Mouse (Mus musculus) MEL (cell line): ENCODE measurements around the gene Pih1d2. TPM values are rescaled to one million over a fixed set of nuclear protein-coding genes. Genes with fewer than 3 reads are reported as not detected.

Source experiments
- DNase-seq: peaks from one replicate; pipeline ENCODE4 v3.0.0; 2011; ENCODE audit warnings: low read depth, low spot score
- H3K27ac ChIP-seq: 2 replicates; pipeline ENCODE4 v1.5.1; 2012; ENCODE audit warnings: low read depth, mild to moderate bottlenecking, control low read depth, low read length, moderate library complexity; ENCODE audit not compliant: control insufficient read depth
- H3K27me3 ChIP-seq, 2 experiments: fragments of 150-350 bp in 1 of 2; sonication (generic) in 1 of 2; 2 replicates each; pipeline ENCODE4 v1.6.1; 2012; ENCODE audit warnings: low read length in 2 of 2, mild to moderate bottlenecking in 2 of 2, improper control_type of control experiment in 1 of 2, moderate library complexity in 1 of 2; ENCODE audit not compliant: insufficient read depth in 2 of 2, control insufficient read depth in 1 of 2
- H3K36me3 ChIP-seq, 2 experiments: 2 replicates each; pipeline ENCODE4 v1.6.1; 2012 to 2014; ENCODE audit warnings: low read length in 2 of 2, improper control_type of control experiment in 1 of 2, inconsistent platforms in 1 of 2, mild to moderate bottlenecking in 1 of 2; ENCODE audit not compliant: insufficient read depth in 2 of 2, control insufficient read depth in 1 of 2
- H3K4me1 ChIP-seq, 2 experiments: fragments of 150-350 bp in 1 of 2; sonication (generic) in 1 of 2; 2 replicates each; pipeline ENCODE4 v1.6.1; 2012; ENCODE audit warnings: low read length in 2 of 2, improper control_type of control experiment in 1 of 2, mild to moderate bottlenecking in 1 of 2; ENCODE audit not compliant: insufficient read depth in 2 of 2, control insufficient read depth in 1 of 2
- H3K4me3 ChIP-seq, 2 experiments: fragments of 150-350 bp in 1 of 2; sonication (generic) in 1 of 2; 2 replicates each; pipeline ENCODE4 v1.5.1; 2012; ENCODE audit warnings: low read depth in 2 of 2, low read length in 2 of 2, mild to moderate bottlenecking in 2 of 2, moderate library complexity in 2 of 2, control low read depth in 1 of 2, improper control_type of control experiment in 1 of 2; ENCODE audit not compliant: control insufficient read depth in 1 of 2, insufficient read depth in 1 of 2
- H3K79me2 ChIP-seq: 2 replicates; pipeline ENCODE4 v1.6.1; 2012; ENCODE audit warnings: mild to moderate bottlenecking, low read length, moderate library complexity; ENCODE audit not compliant: control insufficient read depth, poor library complexity, insufficient read depth
- H3K9ac ChIP-seq: 2 replicates; pipeline ENCODE4 v1.6.1; 2012; ENCODE audit warnings: low read depth, mild to moderate bottlenecking, control low read depth, low read length, moderate library complexity; ENCODE audit not compliant: control insufficient read depth, poor library complexity, severe bottlenecking
- H3K9me3 ChIP-seq: fragments of 150-350 bp; sonication (generic); replicated peaks from 2 replicates; pipeline ENCODE4 v1.6.1; 2012; ENCODE audit warnings: mild to moderate bottlenecking, low read length, improper control_type of control experiment, moderate library complexity; ENCODE audit not compliant: insufficient read depth
- BHLHE40 ChIP-seq: IDR thresholded peaks from 2 replicates; pipeline ENCODE4 v1.6.1; 2012; ENCODE audit warnings: low read depth, mild to moderate bottlenecking, inconsistent platforms, low read length, improper control_type of control experiment, borderline replicate concordance
- CHD1 ChIP-seq: IDR thresholded peaks from 2 replicates; pipeline ENCODE4 v1.6.1; 2012; ENCODE audit warnings: low read depth, mild to moderate bottlenecking, inconsistent platforms, low read length, improper control_type of control experiment
- CHD2 ChIP-seq: IDR thresholded peaks from 2 replicates; pipeline ENCODE4 v1.6.1; 2011; ENCODE audit warnings: low read length, improper control_type of control experiment
- CTCF ChIP-seq, 3 experiments: IDR thresholded peaks in 2 of 3; conservative IDR thresholded peaks in 1 of 3; 2 replicates each; pipeline ENCODE4 v1.5.1; 2011 to 2012; ENCODE audit warnings: low read length in 3 of 3, low read depth in 2 of 3, mild to moderate bottlenecking in 2 of 3, improper control_type of control experiment in 1 of 3, inconsistent platforms in 1 of 3, mixed read lengths in 1 of 3, moderate library complexity in 1 of 3; ENCODE audit not compliant: control insufficient read depth in 1 of 3, insufficient read depth in 1 of 3, poor library complexity in 1 of 3, severe bottlenecking in 1 of 3
- E2F4 ChIP-seq: IDR thresholded peaks from 2 replicates; pipeline ENCODE4 v1.6.1; 2011; ENCODE audit warnings: low read depth, low read length, improper control_type of control experiment, borderline replicate concordance
- EP300 ChIP-seq, 2 experiments: IDR thresholded peaks; 2 replicates each; pipeline ENCODE4 v1.6.1; 2011; ENCODE audit warnings: improper control_type of control experiment in 2 of 2, low read length in 2 of 2, low read depth in 1 of 2, mild to moderate bottlenecking in 1 of 2
- GABPA ChIP-seq: IDR thresholded peaks from 2 replicates; pipeline ENCODE4 v1.6.1; 2012; ENCODE audit warnings: low read depth, mild to moderate bottlenecking, inconsistent platforms, low read length, improper control_type of control experiment, moderate library complexity
- GATA1 ChIP-seq: IDR thresholded peaks from 2 replicates; pipeline ENCODE4 v1.6.1; 2011; ENCODE audit warnings: low read depth, low read length, improper control_type of control experiment
- HCFC1 ChIP-seq: IDR thresholded peaks from 2 replicates; pipeline ENCODE4 v1.6.1; 2012; ENCODE audit warnings: low read depth, mild to moderate bottlenecking, inconsistent platforms, low read length, improper control_type of control experiment, moderate library complexity
- KAT2A ChIP-seq: conservative IDR thresholded peaks from 2 replicates; pipeline ENCODE4 v1.6.1; 2012; ENCODE audit warnings: low read depth, low read length, improper control_type of control experiment, inconsistent platforms
- MEF2A ChIP-seq: IDR thresholded peaks from 2 replicates; pipeline ENCODE4 v1.6.1; 2014; ENCODE audit warnings: low read depth, mild to moderate bottlenecking, inconsistent platforms, low read length, improper control_type of control experiment; ENCODE audit not compliant: poor library complexity, insufficient replicate concordance, severe bottlenecking; ENCODE audit errors: extremely low read depth
- MYC ChIP-seq: IDR thresholded peaks from 2 replicates; pipeline ENCODE4 v1.6.1; 2011; ENCODE audit warnings: low read depth, mild to moderate bottlenecking, low read length, improper control_type of control experiment, moderate library complexity
- NRF1 ChIP-seq: IDR thresholded peaks from 2 replicates; pipeline ENCODE4 v1.6.1; 2014; ENCODE audit warnings: low read depth, mild to moderate bottlenecking, inconsistent platforms, low read length, improper control_type of control experiment, moderate library complexity; ENCODE audit not compliant: poor library complexity, insufficient read depth, severe bottlenecking
- POLR2A ChIP-seq, 2 experiments: IDR thresholded peaks; 2 replicates each; pipeline ENCODE4 v1.6.1; 2011 to 2012; ENCODE audit warnings: low read length in 2 of 2, mild to moderate bottlenecking in 2 of 2, control low read depth in 1 of 2, improper control_type of control experiment in 1 of 2, low read depth in 1 of 2, moderate library complexity in 1 of 2; ENCODE audit not compliant: control insufficient read depth in 1 of 2, insufficient read depth in 1 of 2, poor library complexity in 1 of 2
- POLR2AphosphoS2 ChIP-seq: IDR thresholded peaks from 2 replicates; pipeline ENCODE4 v1.6.1; 2011; ENCODE audit warnings: low read length, improper control_type of control experiment
- POLR2AphosphoS5 ChIP-seq: IDR thresholded peaks from 2 replicates; pipeline ENCODE4 v1.6.1; 2012; ENCODE audit warnings: low read depth, borderline replicate concordance, mild to moderate bottlenecking, inconsistent platforms, low read length, moderate library complexity, mixed read lengths
- RCOR1 ChIP-seq: IDR thresholded peaks from 2 replicates; pipeline ENCODE4 v1.6.1; 2012; ENCODE audit warnings: low read depth, mild to moderate bottlenecking, inconsistent platforms, low read length, improper control_type of control experiment
- SIN3A ChIP-seq: IDR thresholded peaks from 2 replicates; pipeline ENCODE4 v1.6.1; 2012; ENCODE audit warnings: low read length, improper control_type of control experiment, inconsistent platforms
- SMC3 ChIP-seq: IDR thresholded peaks from 2 replicates; pipeline ENCODE4 v1.6.1; 2011; ENCODE audit warnings: low read depth, low read length, improper control_type of control experiment
- TCF12 ChIP-seq: IDR thresholded peaks from 2 replicates; pipeline ENCODE4 v1.6.1; 2014; ENCODE audit warnings: low read depth, mild to moderate bottlenecking, inconsistent platforms, low read length, improper control_type of control experiment, moderate library complexity
- UBTF ChIP-seq: IDR thresholded peaks from 2 replicates; pipeline ENCODE4 v1.6.1; 2012; ENCODE audit warnings: low read depth, mild to moderate bottlenecking, inconsistent platforms, low read length, improper control_type of control experiment, moderate library complexity, borderline replicate concordance; ENCODE audit not compliant: insufficient read depth
- USF1 ChIP-seq: IDR thresholded peaks from 2 replicates; pipeline ENCODE4 v1.6.1; 2014; ENCODE audit warnings: low read depth, mild to moderate bottlenecking, inconsistent platforms, low read length, improper control_type of control experiment, moderate library complexity
- USF2 ChIP-seq, 2 experiments: IDR thresholded peaks; 2 replicates each; pipeline ENCODE4 v1.6.1; 2011 to 2012; ENCODE audit warnings: improper control_type of control experiment in 2 of 2, low read length in 2 of 2, borderline replicate concordance in 1 of 2, inconsistent platforms in 1 of 2, low read depth in 1 of 2, mild to moderate bottlenecking in 1 of 2; ENCODE audit not compliant: insufficient read depth in 1 of 2
- ZKSCAN1 ChIP-seq: IDR thresholded peaks from 2 replicates; pipeline ENCODE4 v1.6.1; 2012; ENCODE audit warnings: low read depth, mild to moderate bottlenecking, inconsistent platforms, low read length, improper control_type of control experiment, moderate library complexity
- ZNF384 ChIP-seq: IDR thresholded peaks from 2 replicates; pipeline ENCODE4 v1.6.1; 2012; ENCODE audit warnings: low read depth, mild to moderate bottlenecking, inconsistent platforms, low read length, improper control_type of control experiment
- polyA plus RNA-seq, 2 experiments: library from polyadenylated mRNA; stranded (reverse) in 1 of 2; unstranded in 1 of 2; fragments of >175 nt in 1 of 2; fragments of >200 nt in 1 of 2; gene quantifications; 2 replicates each; pipeline versions ENCODE4 v1.2.1 to v1.2.4; 2012; ENCODE audit warnings: low replicate concordance in 2 of 2, low read depth in 1 of 2; ENCODE audit not compliant: insufficient read length in 2 of 2, insufficient read depth in 1 of 2, missing spikeins in 1 of 2
- total RNA-seq: library from RNA; depleted of rRNA; stranded (reverse); fragments of 300-350 nt; gene quantifications from 2 replicates; pipeline ENCODE4 v1.2.3, GENCODE M21; 2012

Gene Pih1d2
- total and polyA plus RNA-seq, 3 experiments, result 4.6 to 5.3 TPM; not detected in 1

DNA sequence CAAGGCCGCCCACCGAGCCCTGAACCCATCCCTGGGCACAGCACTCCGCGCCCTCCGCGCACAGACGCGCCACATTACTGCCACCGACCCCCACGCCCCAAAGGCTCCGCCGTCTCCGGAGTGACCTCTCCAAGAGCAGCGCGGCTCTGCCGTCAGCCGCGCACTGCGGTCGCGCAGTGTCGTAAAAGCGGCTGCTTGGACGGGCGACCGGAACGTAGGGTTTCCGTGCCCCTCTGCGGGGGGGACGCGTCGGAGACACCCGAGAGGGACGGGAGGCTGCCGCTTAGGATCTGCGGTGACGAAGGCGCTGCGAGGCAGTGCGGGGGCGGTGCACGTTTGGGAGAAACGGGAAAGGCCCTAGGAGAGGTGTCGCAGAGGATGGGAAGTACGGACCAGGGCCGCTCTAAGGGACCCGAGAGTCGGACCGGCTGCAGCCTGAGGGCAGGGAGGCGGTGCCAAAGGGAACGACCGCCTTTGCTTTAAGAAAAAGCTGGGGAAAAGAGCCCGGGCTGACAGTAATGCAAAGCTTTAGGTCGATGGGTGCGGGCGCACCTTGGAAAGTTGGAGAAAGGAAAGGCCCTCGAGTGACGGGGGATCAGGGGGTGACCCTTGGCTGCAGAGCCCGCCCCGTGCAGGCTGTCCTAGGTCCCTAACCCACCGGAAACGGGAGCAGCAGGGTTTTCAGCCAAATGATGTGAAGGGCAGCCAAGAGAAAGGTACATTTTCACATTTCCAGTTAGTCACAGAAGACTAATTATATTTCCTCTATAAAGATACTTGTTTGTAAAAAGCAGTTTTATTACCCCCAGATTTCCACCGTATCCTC is 42.5 kb downstream of the Pih1d2 start, which contains the start of gene Dlat (continued):
- TF ChIP-seq TCF12, result peak; percentile 76
- no peak for TF ChIP-seq ZNF384
- no peak for TF ChIP-seq CHD2
- no peak for TF ChIP-seq POLR2AphosphoS5
- TF ChIP-seq KAT2A, result peak; percentile 79
- peak; percentile 86 to 87 for TF ChIP-seq POLR2A (IDR thresholded peaks at IDR 0.05; ENCODE audit: control insufficient read depth in 1 of 2, insufficient read depth in 1 of 2, low read depth in 1 of 2, low read length in 2 of 2, poor library complexity in 1 of 2)
- no peak for TF ChIP-seq SMC3
- no peak for TF ChIP-seq CTCF (IDR thresholded peaks at IDR 0.05 in 2 of 3, conservative IDR thresholded peaks at IDR 0.05 in 1 of 3; ENCODE audit: control insufficient read depth in 1 of 3, insufficient read depth in 1 of 3, low read depth in 2 of 3, low read length in 3 of 3, poor library complexity in 1 of 3, severe bottlenecking in 1 of 3)
- TF ChIP-seq GATA1, result no peak

DNA sequence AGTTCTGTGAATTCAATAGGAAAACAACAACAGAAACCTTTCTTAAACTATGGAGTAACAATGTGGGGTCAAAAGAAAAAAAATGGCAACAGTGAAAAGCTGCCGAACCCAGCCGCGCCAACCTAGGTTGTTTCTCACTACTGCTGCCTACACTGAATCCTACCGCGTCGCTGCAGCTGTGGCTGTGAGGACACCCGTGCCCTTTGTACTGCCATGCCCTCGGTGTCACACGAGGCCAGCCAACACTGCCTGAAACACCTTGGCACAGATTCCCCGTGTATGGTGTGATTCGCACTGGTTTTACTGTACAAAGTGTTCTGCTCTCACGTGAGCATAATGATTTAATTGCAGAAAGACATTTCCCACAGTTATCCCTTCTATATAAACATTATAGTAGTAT is 43.3 kb downstream of the Pih1d2 start:
- no peak for TF ChIP-seq GATA1
- TF ChIP-seq MEF2A, result no peak
- TF ChIP-seq USF1, result no peak
- TF ChIP-seq EP300 (IDR thresholded peaks at IDR 0.05; ENCODE audit: low read depth in 1 of 2, low read length in 2 of 2), result no peak
- TF ChIP-seq SIN3A, result no peak
- TF ChIP-seq TCF12, result no peak
- TF ChIP-seq MYC, result no peak
- no peak for TF ChIP-seq UBTF
- Histone ChIP-seq H3K9me3 (no peaks in the 10 kb centered on the region), H3K36me3 (peaks cover 11 to 19% of the 10 kb centered on the region in 2 experiments), H3K27ac (no peak overlapping the region; the same call in 1 of the 2 replicates), H3K4me1 (peaks cover 1 to 7% of the 10 kb centered on the region in 2 experiments; a peak in 2 of 4 replicates), H3K9ac (peak overlapping the region; percentile 89), H3K79me2 (peaks cover 20% of the 10 kb centered on the region), H3K27me3 (no peaks in the 10 kb centered on the region), H3K4me3 (peak overlapping the region; percentile 94 to 98)
- peak; percentile 30 for DNase-seq

DNA sequence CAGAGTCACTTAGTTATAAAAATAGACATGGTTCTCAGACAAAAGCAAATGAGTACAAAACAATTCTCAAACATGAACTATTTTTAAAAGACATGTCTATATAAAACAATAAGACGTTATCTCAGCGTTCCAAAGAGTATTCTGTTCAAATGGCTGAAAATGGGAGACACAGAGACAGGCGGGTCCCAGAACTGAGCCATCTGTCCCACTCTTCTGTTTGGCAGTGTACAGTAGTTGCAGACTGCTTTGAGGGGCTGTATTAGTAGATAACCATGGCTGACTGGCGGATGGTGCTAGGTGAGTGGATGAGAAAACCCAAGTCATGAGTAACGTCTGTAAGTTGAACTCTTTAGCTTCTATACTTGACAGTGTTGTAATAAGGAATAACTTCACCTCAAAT is 47.7 kb downstream of the Pih1d2 start:
- Histone ChIP-seq H3K9me3 (no peaks in the 10 kb centered on the region), H3K27ac (no peak overlapping the region), H3K4me3 (no peak overlapping the region), H3K4me1 (peaks cover 1 to 4% of the 10 kb centered on the region in 2 experiments; a peak in 2 of 4 replicates), H3K79me2 (peaks cover 3% of the 10 kb centered on the region), H3K27me3 (peaks cover 1 to 4% of the 10 kb centered on the region in 2 experiments; a peak in 2 of 4 replicates), H3K9ac (no peak overlapping the region), H3K36me3 (peaks cover 0 to 6% of the 10 kb centered on the region in 2 experiments; a peak in 2 of 4 replicates)
- DNase-seq, result no peak
- TF ChIP-seq E2F4 (no peak), MYC (no peak), GATA1 (no peak), HCFC1 (no peak), RCOR1 (no peak), BHLHE40 (no peak), NRF1 (no peak), ZKSCAN1 (no peak), POLR2AphosphoS5 (no peak), GABPA (no peak), SMC3 (no peak), KAT2A (no peak), POLR2AphosphoS2 (no peak), CTCF (IDR thresholded peaks at IDR 0.05 in 2 of 3, conservative IDR thresholded peaks at IDR 0.05 in 1 of 3; ENCODE audit: control insufficient read depth in 1 of 3, insufficient read depth in 1 of 3, low read depth in 2 of 3, low read length in 3 of 3, poor library complexity in 1 of 3, severe bottlenecking in 1 of 3) (no peak), CHD1 (no peak), USF2 (IDR thresholded peaks at IDR 0.05; ENCODE audit: borderline replicate concordance in 1 of 2, insufficient read depth in 1 of 2, low read depth in 1 of 2, low read length in 2 of 2) (no peak)
